Mouse (Mus musculus) forebrain, embryonic 16.5 days (tissue): ENCODE results near the gene Lmntd1. TPM values are rescaled to one million over a fixed set of nuclear protein-coding genes. Genes with fewer than 3 reads are reported as not detected.

Experiments
- ATAC-seq: fragments of 200-750 bp; cut with Nextera tagmentation; 2 replicates; pipeline ENCODE4 v1.8.0; 2017; ENCODE audit warnings: mild to moderate bottlenecking, moderate library complexity
- H3K27ac ChIP-seq: fragments of 300-500 bp; sonication (generic); 2 replicates; pipeline ENCODE4 v1.5.1; 2014; ENCODE audit warnings: low read length, control low read depth
- H3K27me3 ChIP-seq: fragments of 300-500 bp; sonication (generic); replicated peaks from 2 replicates; pipeline ENCODE4 v1.6.1; 2014; ENCODE audit warnings: low read length; ENCODE audit not compliant: control insufficient read depth, insufficient read depth
- H3K36me3 ChIP-seq: fragments of 300-500 bp; sonication (generic); 2 replicates; pipeline ENCODE4 v1.6.1; 2014; ENCODE audit not compliant: control insufficient read depth, insufficient read depth
- H3K4me1 ChIP-seq: fragments of 300-500 bp; sonication (generic); replicated peaks from 2 replicates; pipeline ENCODE4 v1.6.1; 2014; ENCODE audit warnings: low read length; ENCODE audit not compliant: control insufficient read depth, insufficient read depth
- H3K4me2 ChIP-seq: fragments of 300-500 bp; sonication (generic); 2 replicates; pipeline ENCODE4 v1.6.1; 2014; ENCODE audit warnings: mild to moderate bottlenecking, low read length, control low read depth
- H3K4me3 ChIP-seq: fragments of 300-500 bp; sonication (generic); replicated peaks from 2 replicates; pipeline ENCODE4 v1.5.1; 2014; ENCODE audit warnings: mild to moderate bottlenecking, low read length, control low read depth
- H3K9ac ChIP-seq: fragments of 300-500 bp; sonication (generic); replicated peaks from 2 replicates; pipeline ENCODE4 v1.6.1; 2014; ENCODE audit warnings: low read depth, low read length, control low read depth
- H3K9me3 ChIP-seq: fragments of 300-500 bp; sonication (generic); 2 replicates; pipeline ENCODE4 v1.6.1; 2016; ENCODE audit warnings: low read length; ENCODE audit not compliant: control insufficient read depth
- WGBS: fragments of 180-500 bp; shearing (Covaris S2); extraction: QIAGEN DNeasy Blood & Tissue Kit; methylation state at CpG from one replicate; pipeline ENCODE4 v1.1.7; 2014; 5-methylcytosine and 5-hydroxymethylcytosine counted together
- polyA plus RNA-seq: library from polyadenylated mRNA; unstranded; fragments of >200 nt; fragmentation: Nextera tagmentation; extraction: Ambion mirVana; gene quantifications from 2 replicates; pipeline ENCODE4 v1.2.1, GENCODE M21; 2015

Gene Lmntd1
- polyA plus RNA-seq, 1 experiment from 2014 or later, result 0.73 TPM

DNA sequence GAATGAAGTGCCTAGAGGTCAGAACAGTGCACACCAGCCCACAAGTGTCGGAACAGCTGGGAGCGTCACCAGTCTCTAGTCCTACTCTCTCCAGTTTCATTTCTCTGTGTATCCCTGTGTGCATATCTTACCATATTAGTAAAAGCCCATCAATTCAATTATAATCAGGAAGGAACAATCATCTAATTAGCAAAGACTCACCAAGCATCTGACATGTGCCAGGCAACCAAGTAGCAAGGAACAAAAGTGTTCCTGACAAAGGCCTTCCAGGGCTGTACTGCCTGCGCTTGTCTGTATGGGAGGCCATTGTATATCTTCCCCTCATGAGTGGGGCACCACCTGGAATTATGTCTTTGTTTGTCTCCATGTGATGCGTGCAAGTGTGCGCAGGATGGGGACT, 3.2 kb downstream of the Lmntd1 start:
- no peaks in the 10 kb centered on the region for H3K27me3 ChIP-seq
- no peaks in the 10 kb centered on the region for H3K9me3 ChIP-seq
- H3K27ac ChIP-seq, result no peak overlapping the region
- no peaks in the 10 kb centered on the region for H3K36me3 ChIP-seq
- no peak overlapping the region for H3K9ac ChIP-seq
- no peak overlapping the region for H3K4me2 ChIP-seq
- ATAC-seq, result no peak
- WGBS, result 63% methylated on average over 5 of the region's 5 CpGs
- H3K4me1 ChIP-seq, result no peaks in the 10 kb centered on the region
- no peak overlapping the region for H3K4me3 ChIP-seq

DNA sequence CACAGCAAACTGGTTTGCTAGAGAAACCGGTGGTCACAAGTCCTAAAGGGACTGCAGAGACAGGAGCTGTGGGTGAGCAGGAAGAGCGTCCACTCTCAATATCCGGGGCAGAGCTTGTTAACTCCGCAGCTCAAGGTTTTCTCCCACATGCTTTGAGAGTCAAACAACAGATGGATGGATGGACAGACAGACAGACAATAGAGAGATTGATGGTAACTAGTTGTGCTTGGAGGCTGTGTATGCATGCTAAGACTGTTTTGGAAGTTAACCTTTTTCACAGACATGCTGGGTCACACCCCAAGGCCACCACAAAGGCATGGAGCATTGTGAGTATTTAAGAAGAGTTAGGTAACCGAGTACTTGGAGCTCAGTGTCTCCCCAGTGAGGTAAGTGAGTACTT, 5.4 kb downstream of the Lmntd1 start:
- no peak for ATAC-seq
- Histone ChIP-seq H3K9me3 (no peaks in the 10 kb centered on the region), H3K4me1 (no peaks in the 10 kb centered on the region), H3K4me2 (no peak overlapping the region), H3K4me3 (no peak overlapping the region), H3K27ac (no peak overlapping the region), H3K36me3 (no peaks in the 10 kb centered on the region), H3K9ac (no peak overlapping the region), H3K27me3 (no peaks in the 10 kb centered on the region)
- 87% methylated on average over 5 of the region's 5 CpGs for WGBS

DNA sequence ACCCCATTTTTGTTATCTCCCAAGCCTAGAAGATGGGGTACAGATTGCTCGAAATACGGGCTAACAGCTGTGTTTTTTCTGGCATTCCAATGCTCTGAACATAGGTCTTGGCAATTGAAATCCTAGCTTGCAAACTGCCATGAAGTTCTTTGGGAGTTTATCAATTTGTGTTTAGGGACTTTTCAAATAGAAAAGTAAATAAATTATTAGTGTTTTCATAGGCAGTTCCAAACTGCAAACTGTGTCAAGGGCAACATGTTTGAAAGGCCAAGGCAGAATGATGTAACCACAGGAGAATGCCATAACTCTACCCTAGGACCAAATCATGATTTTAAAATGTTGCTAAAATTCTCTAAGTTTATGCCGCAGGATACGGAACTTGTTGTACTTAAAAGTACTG, 6.4 kb downstream of the Lmntd1 start:
- WGBS, result 83% methylated on average over 4 of the region's 4 CpGs
- Histone ChIP-seq H3K27ac (no peak overlapping the region), H3K36me3 (no peaks in the 10 kb centered on the region)

DNA sequence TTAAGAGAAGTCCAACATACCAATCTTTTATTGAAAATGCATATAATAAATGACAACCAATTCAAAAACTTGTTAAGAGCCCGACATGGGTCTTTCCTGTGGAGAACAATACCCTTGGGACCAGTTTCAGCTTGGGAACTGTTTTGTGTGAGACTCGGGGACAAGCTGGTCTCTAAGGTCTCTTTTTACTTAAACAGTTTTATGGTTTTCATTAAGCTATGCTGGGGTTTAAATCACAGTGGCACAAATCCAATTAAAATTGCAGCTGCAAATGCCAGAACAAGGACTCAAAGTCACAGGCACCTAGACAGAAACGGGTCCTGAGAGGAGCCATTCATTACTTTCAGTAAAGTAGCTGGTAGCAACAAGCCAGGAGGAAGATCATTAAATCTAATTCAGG, 8.9 kb downstream of the Lmntd1 start:
- Histone ChIP-seq H3K4me1 (no peaks in the 10 kb centered on the region), H3K4me3 (no peak overlapping the region), H3K27me3 (no peaks in the 10 kb centered on the region), H3K9ac (no peak overlapping the region), H3K36me3 (no peaks in the 10 kb centered on the region), H3K9me3 (no peaks in the 10 kb centered on the region), H3K4me2 (no peak overlapping the region), H3K27ac (no peak overlapping the region)
- ATAC-seq, result no peak
- 37% methylated on average over 3 of the region's 3 CpGs for WGBS

More for the DNA sequence above, 6.4 kb downstream of the Lmntd1 start:
- ATAC-seq, result no peak
- Histone ChIP-seq H3K9me3 (no peaks in the 10 kb centered on the region), H3K4me2 (no peak overlapping the region), H3K27me3 (no peaks in the 10 kb centered on the region), H3K9ac (no peak overlapping the region), H3K4me1 (no peaks in the 10 kb centered on the region), H3K4me3 (no peak overlapping the region)

DNA sequence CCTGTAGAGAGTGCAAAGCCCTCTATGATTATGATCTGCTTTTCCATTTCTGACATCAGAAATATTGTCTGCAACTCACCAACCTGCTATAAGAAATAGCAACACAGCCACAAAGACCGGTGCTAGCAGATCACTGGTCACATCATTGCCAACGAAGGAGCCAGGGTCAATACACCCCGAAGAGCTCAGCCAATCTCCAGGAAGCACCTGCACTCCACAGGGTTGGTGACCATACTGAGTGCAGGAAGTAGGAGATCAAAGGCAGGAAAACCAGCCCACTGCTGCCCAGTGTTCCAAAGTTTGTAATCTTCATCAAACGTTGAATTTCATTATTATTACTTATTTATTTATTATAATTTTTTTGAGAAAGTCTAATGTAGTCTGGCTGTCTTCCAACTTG, 9.5 kb downstream of the Lmntd1 start:
- WGBS, result 85% methylated on average over 4 of the region's 4 CpGs
- H3K9me3 ChIP-seq, result no peaks in the 10 kb centered on the region
- no peak overlapping the region for H3K4me3 ChIP-seq
- H3K4me1 ChIP-seq, result no peaks in the 10 kb centered on the region
- no peak overlapping the region for H3K4me2 ChIP-seq
- no peaks in the 10 kb centered on the region for H3K27me3 ChIP-seq
- no peak overlapping the region for H3K9ac ChIP-seq
- no peak for ATAC-seq
- H3K27ac ChIP-seq, result no peak overlapping the region
- H3K36me3 ChIP-seq, result no peaks in the 10 kb centered on the region

DNA sequence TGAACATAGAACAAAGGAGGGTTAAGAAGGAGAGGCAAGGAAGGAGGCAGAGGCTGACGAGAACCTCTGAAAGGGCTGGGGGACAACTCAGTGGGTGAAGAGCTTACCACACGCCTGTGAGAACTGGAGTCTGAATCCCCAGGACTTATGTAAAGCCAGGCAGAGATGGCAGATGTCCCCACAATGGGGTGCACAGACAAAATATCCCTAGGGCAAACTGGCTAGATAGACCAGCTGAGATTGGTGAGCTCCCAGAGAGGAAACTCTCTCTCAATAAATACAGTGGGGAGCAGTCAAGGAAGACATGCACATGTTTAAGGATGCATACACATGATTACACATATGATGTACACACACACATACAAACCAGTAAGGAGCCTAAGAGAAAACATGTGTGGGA, 10.0 kb downstream of the Lmntd1 start:
- ATAC-seq, result no peak
- Histone ChIP-seq H3K27me3 (no peaks in the 10 kb centered on the region), H3K9me3 (no peaks in the 10 kb centered on the region), H3K27ac (no peak overlapping the region), H3K4me2 (no peak overlapping the region), H3K9ac (no peak overlapping the region), H3K36me3 (no peaks in the 10 kb centered on the region), H3K4me1 (peaks cover under 1% of the 10 kb centered on the region), H3K4me3 (no peak overlapping the region)
- WGBS, result 21% methylated on average over 2 of the region's 2 CpGs

DNA sequence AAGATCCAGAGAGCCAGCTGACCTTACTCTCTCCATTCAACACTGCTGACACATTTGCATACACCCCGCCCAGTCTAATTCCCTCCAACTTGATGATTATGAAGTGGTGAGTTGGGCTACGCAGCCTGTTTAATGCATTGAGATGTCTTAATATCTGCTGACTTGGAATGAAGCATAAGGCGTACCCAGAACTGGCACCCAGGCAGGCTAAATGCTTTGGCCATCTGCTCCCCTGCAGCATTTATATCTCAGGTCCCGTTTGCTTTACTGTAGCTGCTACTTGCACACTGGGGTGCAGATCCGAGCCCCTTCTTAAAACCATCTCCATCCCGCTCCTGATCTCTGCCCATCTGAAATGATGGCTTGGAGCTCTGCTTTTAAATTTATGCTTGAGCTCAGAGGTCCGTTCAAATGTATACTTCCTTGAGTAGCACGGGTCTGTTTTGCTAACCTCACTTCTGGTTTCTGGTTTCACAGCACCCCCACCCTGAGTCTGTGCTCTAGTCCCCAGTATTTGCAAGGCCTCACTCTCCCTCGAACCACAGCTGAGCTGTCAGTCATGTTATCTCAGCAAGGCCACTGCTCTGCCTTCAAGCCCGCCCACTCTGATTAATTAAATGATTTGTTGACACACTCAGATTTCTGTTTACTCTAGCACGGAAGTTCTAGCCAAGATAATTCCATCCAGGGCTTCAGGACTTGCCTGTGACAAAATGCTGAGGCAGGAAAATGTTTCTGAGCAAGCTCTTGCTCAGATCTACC, 15.1 kb downstream of the Lmntd1 start:
- H3K9ac ChIP-seq, result no peak overlapping the region
- 54% methylated on average over 11 of the region's 11 CpGs for WGBS
- H3K36me3 ChIP-seq, result no peaks in the 10 kb centered on the region
- peak; percentile 74 for ATAC-seq
- no peak overlapping the region; the same call in 1 of the 2 replicates for H3K4me2 ChIP-seq
- no peaks in the 10 kb centered on the region for H3K9me3 ChIP-seq
- H3K4me1 ChIP-seq, result peaks cover 10% of the 10 kb centered on the region
- H3K4me3 ChIP-seq, result no peak overlapping the region
- H3K27me3 ChIP-seq, result no peaks in the 10 kb centered on the region
- peak overlapping the region; percentile 41 for H3K27ac ChIP-seq

DNA sequence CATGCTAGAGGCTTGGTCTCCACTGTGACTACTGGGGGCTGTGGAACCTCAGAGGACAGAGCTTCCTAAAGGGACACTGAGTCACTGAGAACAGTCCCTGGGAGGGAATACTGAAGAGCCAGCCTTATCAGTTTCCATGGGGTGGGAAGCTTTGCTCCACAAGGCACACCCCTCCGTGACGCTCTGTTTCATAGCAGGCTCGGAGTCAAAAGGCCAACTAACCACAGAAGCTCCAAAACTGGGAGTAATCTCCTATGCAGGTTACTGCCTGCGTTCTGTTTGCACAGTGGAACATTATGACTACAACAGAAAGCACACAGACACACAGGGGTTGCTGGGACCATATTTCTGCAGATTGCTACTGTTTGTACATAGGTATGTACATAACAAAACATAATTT, 18.2 kb downstream of the Lmntd1 start:
- Histone ChIP-seq H3K4me1 (peaks cover 26% of the 10 kb centered on the region), H3K4me3 (no peak overlapping the region), H3K9ac (no peak overlapping the region), H3K36me3 (no peaks in the 10 kb centered on the region), H3K9me3 (no peaks in the 10 kb centered on the region), H3K27me3 (no peaks in the 10 kb centered on the region), H3K4me2 (no peak overlapping the region), H3K27ac (no peak overlapping the region)
- ATAC-seq, result no peak
- 87% methylated on average over 4 of the region's 4 CpGs for WGBS

DNA sequence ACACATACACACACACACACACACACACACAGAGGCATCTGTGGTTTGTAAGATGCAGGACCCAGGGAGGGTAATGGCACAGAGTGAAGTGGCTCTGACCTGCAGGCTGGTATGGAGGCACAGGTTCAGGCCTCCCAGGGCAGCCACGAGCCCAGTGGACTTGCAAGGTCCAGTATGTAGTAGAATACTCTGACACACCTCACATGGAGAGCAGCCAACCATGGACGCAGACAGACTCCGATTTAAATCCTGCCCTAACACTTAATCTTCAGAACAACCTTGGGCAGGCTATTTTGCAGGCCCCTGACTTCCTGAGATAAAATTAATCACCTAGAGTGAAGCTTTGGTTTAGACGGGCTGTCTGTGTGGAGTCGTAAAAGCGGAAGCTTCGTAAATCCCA, 20.1 kb downstream of the Lmntd1 start:
- no peak for ATAC-seq
- Histone ChIP-seq H3K4me3 (no peak overlapping the region), H3K27ac (no peak overlapping the region), H3K4me1 (peaks cover 29% of the 10 kb centered on the region), H3K27me3 (no peaks in the 10 kb centered on the region), H3K9me3 (no peaks in the 10 kb centered on the region), H3K4me2 (no peak overlapping the region), H3K36me3 (no peaks in the 10 kb centered on the region), H3K9ac (no peak overlapping the region)
- 79% methylated on average over 7 of the region's 7 CpGs for WGBS
